Mouse (Mus musculus): ENCODE results near the gene Cdc14a.
A peak's percentile ranks its signal among the peaks of the same experiment; 100 is the strongest.
"Not testable (repeated sequence)": the region's sequence is repeated elsewhere in the genome, so short reads cannot be mapped to it uniquely, and the experiment has no call there.

Cdc14a gene

DNA sequence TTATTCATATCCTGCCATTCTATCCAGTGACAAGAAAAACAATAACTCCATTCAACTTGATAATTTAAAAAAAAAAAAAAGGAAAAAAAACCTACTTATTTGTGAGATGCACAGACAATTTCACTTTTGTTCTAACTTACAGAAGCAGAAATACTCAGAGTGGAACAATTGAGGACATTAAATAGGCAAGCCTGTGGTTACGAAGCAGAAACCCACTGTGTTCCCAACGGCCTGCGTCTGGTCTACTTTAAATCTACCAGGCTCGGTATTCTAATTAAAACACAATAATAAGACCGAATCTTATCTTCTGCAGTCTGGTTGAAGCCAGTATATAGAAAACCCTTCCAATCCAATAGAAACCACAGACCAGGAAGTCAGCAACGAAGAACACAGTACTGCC, 50.6 kb downstream of the Cdc14a start:
- DNase-seq (ENCODE audit: low spot score in 2 of 2): no peak

DNA sequence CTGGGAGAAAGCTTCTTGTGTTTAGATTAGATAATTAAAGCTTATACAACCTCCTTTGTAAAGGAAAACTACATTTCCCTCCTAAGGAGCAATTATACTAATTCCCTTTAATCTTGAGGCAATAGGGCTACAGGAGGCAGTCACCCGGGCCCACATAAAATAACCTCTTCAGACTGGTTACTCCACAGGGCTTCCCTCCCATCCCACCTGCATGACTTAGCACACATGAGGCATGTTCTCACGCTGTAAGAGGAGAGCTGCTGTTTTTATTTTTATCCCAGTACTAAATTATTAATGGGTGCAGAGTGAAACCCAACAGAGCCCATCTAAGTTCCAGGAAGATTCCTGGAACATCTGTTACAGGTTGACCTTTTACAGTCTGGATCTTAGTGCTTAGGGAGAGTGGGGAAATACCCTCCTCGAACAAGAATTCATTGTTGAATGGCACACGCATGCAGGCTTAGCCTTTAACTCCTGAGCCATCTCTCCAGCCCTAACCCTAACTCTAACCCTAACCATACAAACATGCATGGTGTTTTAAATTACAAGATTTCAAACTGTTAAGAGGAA, 54.9 kb downstream of the Cdc14a start:
- no peak for DNase-seq (ENCODE audit: low spot score in 2 of 2)

DNA sequence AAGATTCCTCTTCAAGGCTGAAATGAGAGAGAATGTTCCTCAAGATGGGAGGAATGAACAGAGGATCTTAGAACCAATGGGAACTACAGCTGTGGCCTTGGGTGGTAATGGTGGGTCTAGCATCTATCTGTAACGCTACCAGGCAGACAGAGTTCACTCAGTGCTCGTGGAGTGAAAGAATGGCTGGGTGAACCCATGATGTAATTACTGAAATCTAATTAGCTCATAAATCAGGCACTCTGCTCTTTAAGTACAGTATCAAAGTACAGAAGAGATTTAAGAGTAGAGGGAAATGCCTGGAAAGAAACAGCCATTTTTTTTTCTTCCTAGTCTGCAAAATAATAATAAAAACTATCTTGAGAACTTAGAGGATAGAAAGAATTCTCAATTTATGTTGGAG, 57.7 kb downstream of the Cdc14a start:
- DNase-seq (ENCODE audit: low spot score in 2 of 2): no peak

DNA sequence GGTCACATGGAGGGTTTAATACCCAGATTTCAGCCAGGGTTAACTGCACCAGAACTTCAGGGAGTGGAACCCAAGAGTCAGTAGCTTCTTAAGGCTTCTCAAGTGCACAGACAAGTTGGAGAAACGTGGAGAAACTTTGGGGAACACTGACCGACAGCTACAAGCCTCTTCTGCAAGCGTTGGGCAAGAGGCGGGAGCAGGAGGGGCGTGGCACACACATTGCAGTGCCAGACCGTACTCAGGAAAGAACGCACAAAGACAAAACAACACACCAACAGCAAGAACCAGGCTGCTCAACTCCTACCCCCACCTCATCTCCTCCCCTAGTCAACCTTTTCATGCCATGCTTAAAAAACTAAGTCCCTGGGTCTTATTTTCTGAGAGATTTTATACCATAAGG, 61.9 kb downstream of the Cdc14a start:
- DNase-seq (ENCODE audit: low spot score in 2 of 2): no peak

DNA sequence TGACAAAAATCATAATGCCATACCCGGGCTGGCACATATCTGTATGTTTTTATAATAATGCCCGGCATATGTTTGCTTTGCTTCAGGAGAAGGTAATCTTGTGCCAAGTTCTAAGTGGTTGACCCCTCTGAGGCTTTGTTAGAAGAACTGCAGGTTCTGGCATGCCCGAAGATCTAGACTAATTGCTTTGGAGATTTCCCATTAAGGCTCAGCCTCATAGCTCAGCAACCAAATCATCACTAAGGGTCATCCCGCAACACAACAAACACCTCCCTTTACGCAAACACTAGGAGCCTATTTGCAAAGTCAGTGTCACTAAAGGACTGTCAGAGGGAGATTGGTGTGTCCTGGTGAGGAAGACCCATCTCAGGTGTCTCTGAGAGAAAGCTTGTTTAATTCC, 62.7 kb downstream of the Cdc14a start:
- no peak for DNase-seq (ENCODE audit: low spot score in 2 of 2)

DNA sequence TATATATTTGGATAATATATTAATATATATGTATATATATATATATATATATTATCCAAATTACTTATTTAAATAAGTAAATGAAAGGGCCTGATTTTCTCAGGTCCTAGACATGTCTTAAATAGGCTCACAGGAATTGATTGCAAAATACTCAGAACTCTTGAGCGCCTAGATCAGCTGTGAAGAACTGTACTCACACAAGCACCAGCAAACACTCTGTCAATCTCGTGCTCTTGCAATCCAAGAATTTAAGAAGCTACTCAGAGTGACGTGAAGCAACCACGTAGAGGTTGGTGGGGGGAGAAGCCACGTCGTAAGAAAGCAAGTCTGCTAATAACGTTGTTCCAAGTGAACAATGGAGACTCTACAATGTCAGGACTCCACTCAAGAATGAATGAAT, 66.0 kb downstream of the Cdc14a start:
- DNase-seq (ENCODE audit: low spot score in 2 of 2): no peak

DNA sequence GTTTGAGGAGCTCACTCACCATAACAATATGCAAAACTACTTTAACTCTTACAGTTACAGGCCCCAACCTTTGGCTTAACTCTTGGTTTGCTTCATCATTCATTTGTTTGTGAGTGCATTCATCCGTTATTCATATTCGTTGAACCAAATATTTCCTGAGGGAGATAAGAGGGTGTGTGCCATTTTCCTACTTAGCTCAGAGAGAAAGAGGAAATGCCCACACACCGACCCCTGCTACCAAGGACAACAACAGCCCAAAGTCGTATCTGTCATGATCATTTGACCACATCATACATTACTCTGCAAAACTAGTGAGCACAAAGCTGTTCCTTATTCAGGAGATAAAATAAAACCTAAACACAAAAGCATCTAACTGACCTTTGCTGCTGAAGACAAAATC, 66.7 kb downstream of the Cdc14a start:
- DNase-seq (ENCODE audit: low spot score in 2 of 2): no peak

DNA sequence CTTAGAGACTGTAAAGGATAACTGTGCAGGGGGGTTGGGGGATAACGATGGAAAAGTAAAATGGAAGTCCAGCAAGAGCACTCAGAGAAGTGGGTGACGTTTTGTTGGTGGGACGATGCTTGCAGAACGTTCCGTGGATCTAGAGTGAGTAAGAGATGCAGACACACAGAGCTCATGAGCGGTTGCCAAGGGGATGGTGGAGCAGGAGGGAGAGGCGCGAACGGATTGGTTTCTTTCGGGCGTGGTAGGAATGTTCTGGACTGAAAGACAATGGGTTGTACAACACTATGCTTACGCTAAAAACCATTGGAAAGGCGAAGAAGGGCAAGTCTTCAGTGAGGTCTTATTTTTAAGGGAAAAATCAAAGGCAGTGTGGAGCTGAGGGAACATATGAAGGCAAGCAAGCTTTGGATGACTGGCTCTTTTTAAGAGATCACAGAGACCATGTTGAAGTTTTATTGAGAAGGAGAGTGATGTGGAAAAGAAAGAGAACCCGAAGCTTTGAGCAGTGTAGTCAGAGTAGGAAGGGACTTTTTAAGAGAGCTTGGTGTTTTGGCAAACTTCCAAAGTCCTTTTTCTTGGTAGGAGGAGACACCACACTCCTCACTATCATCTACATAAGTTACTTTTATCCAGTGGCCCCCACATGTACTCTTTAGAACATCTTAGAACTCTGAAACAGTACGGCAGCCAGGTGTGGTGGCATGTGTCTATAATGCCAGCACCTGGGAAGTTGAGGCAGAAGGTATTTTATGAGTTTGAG, 68.6 kb downstream of the Cdc14a start:
- DNase-seq (ENCODE audit: low spot score in 2 of 2): no peak

DNA sequence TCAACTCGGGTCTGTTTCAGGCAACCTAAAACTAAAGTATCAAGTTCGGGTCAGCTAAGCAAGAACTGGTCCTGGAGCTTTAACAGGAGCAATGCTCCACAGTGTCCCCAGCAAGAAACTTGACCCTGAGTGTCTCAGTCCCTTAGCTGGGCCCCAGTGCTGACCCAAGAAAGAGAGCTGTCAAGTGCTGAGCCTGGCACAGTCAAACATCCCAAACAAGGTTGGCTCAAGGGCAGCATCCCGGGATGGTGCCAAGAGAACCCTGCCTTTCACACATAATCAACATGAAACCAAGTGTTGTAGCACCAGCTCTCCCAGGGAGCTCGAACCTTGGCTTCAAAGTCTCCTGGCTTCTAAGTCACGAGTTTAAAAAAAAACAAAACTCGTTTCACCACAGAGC, 71.3 kb downstream of the Cdc14a start:
- DNase-seq (ENCODE audit: low spot score in 2 of 2): no peak

DNA sequence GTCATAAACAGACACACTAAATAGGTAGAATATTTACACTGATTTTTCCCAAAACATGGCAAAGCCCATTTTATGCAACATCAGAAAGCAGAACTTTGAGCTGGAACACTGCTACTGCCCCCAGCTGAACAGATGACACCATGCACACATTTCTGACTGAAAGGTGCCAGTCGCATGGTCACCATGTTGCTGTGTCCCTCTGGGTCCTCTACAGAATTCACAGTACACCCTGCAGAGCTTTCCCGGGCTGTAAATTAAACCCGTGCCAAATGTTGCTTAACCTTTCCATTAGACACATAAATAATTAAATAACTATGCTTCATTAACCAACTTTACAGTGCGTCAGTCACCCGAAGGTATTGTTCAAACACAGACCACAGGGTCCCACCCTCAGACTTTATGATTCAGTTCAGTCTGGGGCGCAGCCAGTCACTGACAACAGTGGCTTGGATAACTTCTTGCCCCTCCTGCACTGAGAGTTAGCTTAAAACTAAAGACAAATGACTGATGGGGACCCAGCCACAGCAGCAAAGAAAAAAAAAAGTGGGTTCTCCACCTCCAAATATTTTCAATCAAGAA, 73.4 kb downstream of the Cdc14a start:
- DNase-seq (ENCODE audit: low spot score in 2 of 2): no peak

DNA sequence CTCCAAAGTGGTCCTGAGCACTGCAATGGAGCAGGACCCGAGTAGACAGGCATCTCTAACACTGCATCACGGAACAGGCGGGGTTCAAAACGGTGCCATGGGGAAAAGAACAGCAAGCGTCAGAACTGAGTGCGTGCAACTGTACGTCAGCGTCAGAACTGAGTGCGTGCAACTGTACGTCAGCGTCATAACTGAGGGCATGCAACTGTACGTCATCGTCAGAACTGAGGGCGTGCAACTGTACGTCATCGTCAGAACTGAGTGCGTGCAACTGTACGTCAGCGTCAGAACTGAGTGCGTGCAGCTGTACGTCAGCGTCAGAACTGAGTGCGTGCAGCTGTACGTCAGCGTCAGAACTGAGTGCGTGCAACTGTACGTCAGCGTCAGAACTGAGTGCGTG, 76.3 kb downstream of the Cdc14a start:
- DNase-seq (ENCODE audit: low spot score in 2 of 2): not testable (repeated sequence)

DNA sequence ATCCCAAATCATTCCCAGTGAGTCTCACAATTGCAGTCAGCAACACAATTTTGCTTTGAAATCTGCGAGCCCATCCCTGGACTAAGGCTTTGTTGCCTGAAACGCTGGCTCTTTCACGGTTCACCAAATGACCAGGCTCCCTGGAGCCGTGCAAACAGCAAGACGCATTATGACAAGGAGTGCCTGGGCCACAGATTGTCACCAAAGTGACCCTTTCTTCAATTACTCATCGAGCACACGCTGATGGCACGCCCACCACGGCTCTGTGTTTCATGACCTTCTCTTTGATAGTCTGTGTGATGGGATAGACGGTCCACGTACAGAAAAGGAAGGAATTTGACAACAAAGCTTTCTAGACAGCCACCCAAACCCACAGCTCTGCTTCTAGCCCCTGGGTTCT, 78.6 kb downstream of the Cdc14a start:
- no peak for DNase-seq (ENCODE audit: low spot score in 2 of 2)

DNA sequence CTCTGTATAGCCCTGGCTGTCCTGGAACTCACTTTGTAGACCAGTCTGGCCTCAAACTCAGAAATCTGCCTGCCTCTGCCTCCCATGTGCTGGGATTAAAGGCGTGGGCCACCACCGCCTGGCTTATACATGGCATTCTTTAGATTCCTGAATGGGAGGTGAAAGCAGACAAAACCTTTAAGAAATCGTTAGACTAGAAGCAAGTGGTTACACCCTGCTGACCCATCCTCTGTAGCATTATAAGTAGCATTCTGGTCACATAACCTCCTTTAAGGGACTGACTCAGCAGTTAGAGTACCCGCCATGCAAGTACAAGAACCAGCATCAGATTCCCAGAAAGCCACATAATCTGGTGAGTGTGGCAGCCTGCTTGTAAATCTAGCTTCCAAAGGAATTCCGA, 81.6 kb downstream of the Cdc14a start:
- DNase-seq (ENCODE audit: low spot score in 2 of 2): no peak

DNA sequence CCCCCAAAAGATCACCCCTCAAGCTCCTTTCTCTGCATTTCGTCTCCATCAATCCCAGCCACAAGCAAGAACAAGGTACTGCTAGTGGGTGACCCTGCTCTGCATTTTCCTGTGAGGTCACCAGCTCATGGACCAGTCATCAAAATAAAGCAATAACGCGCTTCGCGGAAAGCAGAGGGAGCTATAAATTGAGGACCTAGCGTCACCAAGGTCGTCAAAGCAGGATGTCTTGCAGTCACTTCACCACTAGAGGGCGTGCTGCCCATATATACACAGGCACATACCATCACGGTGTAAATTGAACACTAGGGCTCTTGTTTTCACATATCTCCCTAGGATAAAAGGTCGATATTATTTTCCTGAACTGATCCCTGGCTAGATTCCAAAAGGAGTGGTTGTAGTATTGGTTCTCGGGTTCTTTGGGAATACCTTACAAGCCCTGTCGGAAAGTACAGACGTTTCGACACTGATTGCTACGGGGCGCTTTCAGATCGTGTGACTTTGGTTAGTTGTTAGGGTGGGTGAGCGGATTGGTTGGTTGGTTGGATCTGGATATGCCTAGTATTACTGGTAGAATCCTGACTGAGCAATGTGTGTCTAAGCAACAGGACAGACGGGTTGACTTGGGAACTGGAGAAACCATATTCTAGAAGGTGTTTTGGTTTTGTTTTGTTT, 82.7 kb downstream of the Cdc14a start:
- peak; percentile 55 to 63 for DNase-seq (ENCODE audit: low spot score in 2 of 2)

DNA sequence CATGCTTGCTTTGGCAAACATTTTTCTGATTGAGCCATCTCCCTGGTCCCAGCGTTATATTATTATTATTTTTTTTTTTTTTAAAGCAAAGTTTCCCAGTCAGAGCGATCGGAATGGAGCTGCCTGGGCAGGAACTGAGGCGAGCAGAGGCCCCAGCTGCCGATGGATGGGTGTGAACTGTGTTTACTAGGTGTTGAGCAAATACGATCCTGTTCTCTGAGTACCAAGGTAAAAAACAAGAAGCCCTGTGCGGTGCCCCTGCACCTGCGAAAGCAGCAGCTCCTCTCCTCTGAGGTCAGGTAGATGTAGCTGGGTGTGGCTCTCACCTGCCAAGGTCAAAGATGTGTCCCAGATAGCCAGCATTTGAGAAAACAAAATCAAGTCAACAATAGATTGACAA, 83.6 kb downstream of the Cdc14a start:
- DNase-seq (ENCODE audit: low spot score in 2 of 2): no peak

DNA sequence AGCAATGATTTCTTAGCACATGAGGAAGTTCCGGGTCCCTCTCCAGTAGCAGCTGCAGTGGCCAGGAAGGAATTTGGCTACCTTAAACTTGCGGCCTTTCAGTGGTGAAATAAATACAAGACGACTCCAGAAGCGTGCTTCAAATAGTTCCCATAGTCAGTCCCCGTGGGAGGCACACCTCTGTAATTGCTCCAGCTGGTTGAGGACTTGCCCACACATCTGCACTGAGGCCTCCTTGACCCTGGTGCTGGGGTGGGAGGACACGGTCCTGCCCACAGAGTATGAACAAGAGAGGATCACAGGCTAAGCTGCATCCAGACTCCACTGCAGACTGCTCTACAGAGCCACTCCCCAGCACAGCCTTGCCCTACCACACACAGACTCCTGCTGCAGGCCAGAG, 85.2 kb downstream of the Cdc14a start:
- no peak for DNase-seq (ENCODE audit: low spot score in 2 of 2)

DNA sequence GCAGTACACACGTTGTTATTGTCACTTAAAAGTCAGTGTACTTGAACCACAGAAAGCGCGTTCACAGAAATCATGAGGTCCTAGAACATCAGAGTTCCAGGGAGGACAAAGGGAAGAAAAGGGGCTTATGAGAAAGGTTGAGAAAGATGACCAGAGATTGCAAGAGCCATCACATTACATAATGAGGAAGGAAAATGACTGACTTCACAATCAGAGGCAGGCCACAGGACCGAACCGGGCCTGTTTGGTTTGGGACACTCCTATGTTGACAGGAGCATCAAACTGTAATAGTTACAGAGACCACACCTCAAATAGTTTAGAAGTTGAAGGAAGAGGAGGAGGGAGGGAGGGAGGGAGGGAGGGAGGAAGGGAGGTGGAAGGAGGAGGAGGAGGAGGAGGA, 86.0 kb downstream of the Cdc14a start:
- no peak for DNase-seq (ENCODE audit: low spot score in 2 of 2)

DNA sequence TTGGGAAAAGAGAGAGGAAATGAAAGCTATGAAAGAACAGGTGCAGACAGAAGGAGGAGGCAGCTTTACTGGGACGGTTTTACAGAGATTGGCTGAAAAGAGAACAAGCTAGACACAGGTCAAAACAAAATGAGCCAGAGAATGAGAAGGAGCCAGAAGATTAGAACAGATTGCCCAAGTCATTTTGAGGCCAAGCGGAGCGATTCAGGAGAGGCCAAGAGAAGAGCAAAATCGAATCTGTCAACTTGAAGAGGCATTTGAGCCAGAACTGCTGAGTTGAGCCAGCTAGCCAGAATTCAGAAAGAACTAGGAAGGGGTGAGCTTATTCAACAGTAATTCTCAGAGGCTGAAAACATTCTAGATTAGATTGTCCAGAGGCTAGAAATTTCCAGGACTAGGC, 88.8 kb downstream of the Cdc14a start:
- no peak for DNase-seq (ENCODE audit: low spot score in 2 of 2)

DNA sequence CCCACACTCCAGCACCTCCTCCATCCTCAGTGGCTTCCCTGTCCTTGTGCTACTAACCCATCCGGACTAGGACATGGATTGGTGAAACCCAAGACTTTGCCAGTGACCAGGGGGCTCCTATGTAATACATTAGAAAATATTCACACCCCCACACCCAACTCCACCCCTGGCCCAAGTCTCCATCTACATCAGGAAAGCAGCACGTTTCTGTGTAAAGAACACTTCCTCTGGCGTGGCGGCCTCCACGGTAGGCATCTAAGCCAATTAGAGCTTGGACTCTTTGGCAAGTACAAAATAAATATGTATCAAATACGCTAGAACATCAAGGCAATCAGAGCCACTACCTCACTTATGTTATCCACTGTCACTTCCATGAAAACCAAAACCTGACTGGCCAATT, 90.1 kb downstream of the Cdc14a start:
- no peak for DNase-seq (ENCODE audit: low spot score in 2 of 2)

DNA sequence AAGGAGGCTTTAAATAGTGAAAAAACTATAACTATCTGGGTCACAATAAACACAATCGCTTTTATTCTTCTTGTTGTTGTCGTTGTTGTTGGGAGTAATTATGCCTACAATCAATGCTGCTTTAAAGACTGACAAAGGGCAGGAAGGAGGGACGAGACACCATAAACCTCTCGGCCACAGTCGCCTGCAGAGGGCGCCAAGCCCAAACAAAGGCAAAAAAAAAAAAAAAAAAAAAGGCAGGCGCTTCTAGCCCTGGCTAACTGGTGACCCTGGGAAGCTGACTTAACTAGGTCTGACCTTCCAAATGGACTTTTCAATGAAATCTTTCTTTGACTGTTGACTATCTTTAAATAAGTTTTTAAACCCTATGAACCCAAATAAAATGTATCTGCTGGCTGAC, 90.6 kb downstream of the Cdc14a start:
- peak; percentile 21 to 23 for DNase-seq (ENCODE audit: low spot score in 2 of 2)

DNA sequence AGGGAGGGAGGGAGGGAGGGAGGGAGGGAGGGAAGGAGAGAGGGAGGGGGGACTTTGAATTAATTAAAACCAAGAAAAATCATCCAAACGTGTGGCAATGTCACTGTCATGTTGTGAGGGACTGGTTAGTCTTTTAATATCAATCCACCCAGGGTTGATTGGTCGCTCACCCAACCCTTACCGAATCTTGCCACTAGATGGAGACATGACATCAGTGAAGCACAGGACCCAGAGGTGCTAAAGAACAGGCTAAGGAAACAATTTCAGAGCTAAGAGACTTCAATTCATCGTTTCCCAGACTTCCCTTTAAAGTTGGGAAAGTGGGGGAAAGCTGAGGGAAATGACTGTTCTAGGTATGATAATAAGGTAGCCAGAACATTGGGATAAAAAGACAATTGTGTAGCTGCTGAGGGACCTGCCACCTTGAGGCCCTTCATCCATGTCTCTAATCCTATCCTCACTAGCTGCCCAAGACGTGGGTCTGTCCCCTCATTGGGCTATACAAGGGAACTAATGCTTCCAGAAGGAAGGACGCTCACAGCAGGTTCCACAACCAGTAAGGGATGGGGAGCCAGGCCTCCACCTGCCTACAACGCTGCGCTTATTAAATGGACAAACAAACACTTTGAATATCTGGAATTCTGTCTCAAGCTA, 91.9 kb downstream of the Cdc14a start:
- peak; percentile 25 to 46 for DNase-seq (ENCODE audit: low spot score in 2 of 2)

DNA sequence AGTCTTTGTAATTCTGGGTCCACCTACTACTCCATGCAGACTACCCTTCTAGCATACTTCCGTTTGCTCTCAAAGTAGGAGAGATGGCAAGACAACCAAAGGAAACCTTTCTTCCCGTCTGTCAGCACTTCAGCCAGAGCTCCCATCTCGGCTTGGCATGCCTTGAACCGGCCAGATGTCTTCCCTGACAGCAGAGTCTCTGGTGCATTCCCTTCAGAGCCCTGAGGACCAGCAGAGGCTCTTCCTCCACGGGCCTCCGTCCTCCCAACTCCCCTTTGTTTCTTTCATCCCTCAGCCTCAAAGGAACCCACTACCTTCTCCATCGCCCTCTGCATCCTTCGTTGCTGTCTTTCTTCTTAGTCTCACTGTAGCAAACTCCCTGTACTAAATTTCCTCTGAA, 93.9 kb downstream of the Cdc14a start:
- DNase-seq (ENCODE audit: low spot score in 2 of 2): no peak
